Mouse (Mus musculus) liver, postnatal 0 days (tissue): Measurements from ENCODE around the gene Adipor2.

Experiments used
- CTCF ChIP-seq: sonication (generic); IDR thresholded peaks from 2 replicates; pipeline ENCODE4 v1.5.1; 2016; ENCODE audit warnings: antibody characterized with exemption, low read depth
- EP300 ChIP-seq: IDR thresholded peaks from 2 replicates; pipeline ENCODE4 v1.6.1; 2016; ENCODE audit warnings: antibody characterized with exemption, low read depth, mild to moderate bottlenecking

DNA sequence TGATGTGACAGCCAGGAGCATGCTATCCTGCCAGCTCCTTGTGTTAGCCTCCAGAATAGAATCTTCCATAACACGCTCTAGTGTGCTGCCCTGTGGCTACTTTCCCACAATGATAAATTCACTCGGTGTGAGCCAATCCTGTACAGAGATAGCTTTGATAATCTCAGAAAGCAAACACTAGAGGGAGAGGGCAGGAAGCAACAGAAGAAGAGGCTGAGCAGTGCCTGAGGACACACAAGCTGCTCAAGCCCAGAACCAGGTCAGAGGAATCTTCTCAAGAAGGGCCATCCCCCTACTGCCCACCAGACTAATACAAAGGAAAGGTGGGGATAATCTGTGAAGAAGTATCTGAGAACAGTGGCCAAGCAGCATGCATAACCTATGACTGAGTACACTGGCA is 50.1 kb downstream of the Adipor2 start:
- no peak for TF ChIP-seq CTCF
- no peak for TF ChIP-seq EP300
